Mouse (Mus musculus) cerebellum, adult (tissue): ENCODE results near the gene Ddx24.

Experiments used
- ATAC-seq: cut with Nextera tagmentation; 2 replicates; pipeline ENCODE4 v1.9.2; 2017; ENCODE audit warnings: mild to moderate bottlenecking, moderate library complexity, mixed read lengths; ENCODE audit not compliant: insufficient number of reproducible peaks, low FRiP score, low TSS enrichment

Gene Ddx24

GRCm38 (mm10) chr12:103391098-103391497, 34.5 kb downstream of the Ddx24 start:
- no peak for ATAC-seq

DNA sequence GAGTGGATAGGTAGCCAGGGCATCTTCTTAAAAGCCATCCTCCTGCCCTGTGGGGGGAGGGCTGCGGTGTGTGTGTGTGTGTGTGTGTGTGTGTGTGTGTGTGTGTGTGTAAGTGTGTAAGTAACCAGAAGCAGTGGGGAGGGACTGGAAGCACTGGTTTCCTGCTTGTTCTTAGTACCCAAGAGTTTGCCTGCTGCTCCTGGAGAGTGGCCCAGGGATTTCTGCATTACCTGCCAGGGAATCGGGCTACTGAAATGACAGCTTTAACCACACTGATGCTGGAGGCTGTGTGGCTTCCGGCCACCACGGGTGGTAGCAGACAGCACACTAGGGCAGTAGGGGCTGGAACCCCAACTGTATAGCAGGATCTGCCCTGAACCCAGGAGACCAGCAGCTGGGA, 35.6 kb downstream of the Ddx24 start:
- no peak for ATAC-seq

GRCm38 (mm10) chr12:103389348-103389727, 36.3 kb downstream of the Ddx24 start:
- ATAC-seq: no peak

- peak; percentile 96 for ATAC-seq
Measured at GRCm38 (mm10) chr12:103388505-103389347, 36.9 kb downstream of the Ddx24 start, which contains the start of gene Otub2. Gene Otub2, plus strand, starts transcription at chr12:103388682.

DNA sequence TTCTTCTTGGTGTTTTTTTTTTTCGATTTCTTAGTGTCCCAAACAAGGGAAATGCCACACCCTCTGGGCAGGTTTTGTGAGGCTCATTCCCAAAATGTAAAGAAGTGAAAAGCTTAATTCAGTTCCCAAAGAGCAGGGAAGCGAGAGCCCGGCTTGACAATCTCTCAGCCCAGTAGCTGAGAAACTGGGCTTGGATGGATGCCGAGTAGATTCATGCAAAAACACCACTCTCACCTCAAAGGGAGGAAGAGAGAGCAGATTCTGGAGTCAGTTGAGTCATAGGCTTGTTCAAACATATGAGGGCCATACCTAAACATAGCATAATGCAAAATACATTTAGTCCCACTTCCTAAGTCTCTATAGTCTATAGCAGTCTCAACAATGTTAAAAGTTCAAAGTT, 45.4 kb downstream of the Ddx24 start:
- no peak for ATAC-seq

DNA sequence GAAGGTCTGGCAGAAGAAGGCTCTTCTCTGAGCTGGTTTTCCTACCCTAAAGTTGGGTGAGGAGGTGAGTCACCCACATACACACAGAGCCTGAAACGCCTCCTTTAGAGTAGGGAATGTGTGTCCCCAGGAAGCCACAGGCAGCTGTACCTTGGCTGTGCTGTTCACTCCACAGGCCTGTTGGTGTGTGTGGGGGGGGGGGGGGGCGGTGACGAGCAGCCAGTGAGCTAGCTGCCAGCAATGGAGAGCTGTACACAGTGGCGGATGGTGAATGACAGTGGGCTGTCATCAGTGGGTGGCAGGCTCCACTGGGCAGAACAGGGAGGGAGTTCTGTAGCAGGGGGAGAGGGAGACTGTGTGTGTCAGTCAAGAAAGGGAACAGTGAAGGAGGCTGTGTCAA, 48.9 kb downstream of the Ddx24 start:
- ATAC-seq: no peak

GRCm38 (mm10) chr12:103376124-103376523, 49.5 kb downstream of the Ddx24 start:
- ATAC-seq: no peak

- no peak for ATAC-seq
Measured at GRCm38 (mm10) chr12:103373530-103374236, 51.9 kb downstream of the Ddx24 start.

DNA sequence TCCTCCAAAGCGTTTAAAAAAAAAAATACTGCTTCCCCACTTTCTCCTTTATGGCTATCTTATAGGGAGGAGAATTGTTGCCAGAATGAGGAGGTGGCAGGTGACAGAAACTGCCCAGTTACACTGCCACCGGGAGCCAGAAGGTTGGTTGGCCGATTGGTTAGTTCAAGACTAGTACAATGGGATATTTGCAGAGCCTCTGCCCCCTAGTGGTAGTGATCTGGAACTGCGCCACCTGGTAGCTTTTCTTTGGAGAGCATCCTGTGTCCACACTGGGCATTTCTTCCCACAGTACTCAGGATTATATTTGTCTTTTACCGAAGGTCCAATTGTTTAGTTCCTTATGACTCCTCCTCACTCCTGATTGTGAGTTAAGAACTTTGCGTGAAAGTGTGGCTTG, 53.9 kb downstream of the Ddx24 start:
- no peak for ATAC-seq

- no peak for ATAC-seq
Measured at GRCm38 (mm10) chr12:103370861-103371260, 54.8 kb downstream of the Ddx24 start.

DNA sequence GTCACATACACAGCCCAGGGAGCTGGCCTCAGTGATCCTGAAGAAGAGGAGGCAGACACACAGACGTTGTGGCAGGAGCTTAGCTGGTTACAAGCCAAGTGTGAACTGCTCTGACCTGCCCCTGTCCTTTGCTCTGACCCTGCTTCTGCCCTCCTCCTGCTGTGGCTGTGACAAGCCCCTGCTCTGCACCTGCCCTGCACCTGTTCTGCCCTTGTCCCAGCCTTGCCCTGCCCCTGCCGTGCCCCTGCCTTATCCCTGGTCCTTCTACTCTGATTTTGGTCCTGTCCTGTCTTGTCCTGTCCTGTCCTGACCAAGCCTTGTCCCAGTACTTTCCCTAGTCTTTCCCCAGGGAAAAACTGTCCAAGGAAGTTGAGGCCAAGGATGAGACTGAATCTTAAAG, 56.9 kb downstream of the Ddx24 start:
- ATAC-seq: no peak

GRCm38 (mm10) chr12:103368326-103368669, 57.3 kb downstream of the Ddx24 start:
- no peak for ATAC-seq

DNA sequence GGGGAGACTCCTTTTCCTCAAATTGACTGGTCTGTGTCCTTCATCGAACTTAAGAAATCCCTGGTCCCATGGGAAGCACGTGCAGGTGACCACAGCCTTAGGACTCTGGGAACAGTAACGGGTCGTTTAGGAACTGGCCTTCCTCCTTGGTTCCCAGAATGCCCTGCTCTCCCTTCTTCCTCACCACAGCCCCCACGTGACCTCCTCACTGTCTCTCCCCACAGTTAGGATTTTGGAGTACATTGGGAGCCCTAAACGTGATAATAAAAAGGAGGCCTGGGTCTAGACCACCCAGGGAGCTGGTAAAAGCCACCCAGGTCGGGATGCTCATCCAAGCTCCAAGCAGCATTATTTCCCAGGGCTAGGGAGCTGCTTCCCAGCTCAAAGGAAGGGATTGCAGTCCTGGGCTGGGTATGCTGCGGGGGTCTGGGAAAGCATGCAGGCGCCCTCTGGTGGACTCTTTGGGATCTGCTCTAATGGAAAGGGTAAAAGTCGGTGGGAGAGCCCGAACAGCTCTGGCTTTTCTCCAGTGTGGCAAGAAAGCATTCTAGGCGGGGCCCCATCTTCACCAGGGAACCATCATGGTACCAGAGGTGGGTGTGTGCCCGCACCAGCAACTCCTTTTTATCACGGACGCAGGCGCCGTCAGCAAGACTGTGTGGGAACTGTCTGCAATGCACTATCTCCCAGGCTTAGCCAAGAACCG, 57.9 kb downstream of the Ddx24 start:
- no peak for ATAC-seq

DNA sequence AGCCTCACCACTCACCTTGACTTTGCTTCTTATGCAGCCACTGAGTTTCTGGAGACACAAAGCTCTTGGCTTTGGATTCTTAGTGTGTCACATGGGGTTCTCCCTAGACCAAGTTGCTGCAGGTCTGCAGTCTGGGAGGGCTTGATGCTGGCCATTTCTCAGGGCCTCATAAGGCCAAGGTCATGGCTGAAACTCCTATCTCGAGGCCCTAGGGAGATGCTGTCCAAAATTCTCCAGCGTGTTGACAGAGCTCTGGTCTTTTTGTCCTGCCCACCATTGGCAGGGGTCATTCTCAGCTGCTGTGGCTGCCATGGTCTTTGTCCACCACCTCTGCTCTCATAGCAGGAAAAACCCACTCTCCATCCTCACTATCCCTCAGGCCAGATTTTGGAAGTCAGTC, 58.5 kb downstream of the Ddx24 start:
- ATAC-seq: no peak

DNA sequence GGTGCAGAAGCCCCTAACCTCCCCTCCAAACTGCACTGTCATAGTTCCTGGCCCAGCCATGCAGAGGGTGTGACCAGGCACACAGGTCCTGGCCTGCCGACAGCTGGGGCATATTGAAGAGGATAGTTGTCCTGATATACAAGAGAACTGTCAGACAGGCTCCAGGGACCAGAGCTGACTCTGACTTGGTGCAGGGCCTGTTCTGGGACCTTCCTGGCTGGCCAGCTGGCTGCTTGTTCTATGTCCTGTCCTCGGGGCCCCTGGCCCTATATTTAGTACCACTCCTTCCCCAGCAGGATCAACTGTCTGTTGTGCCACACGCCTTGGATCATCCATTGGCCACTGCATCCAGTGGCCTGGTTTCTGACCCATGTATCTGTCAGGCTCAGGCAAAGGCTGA, 63.3 kb downstream of the Ddx24 start:
- ATAC-seq: no peak

GRCm38 (mm10) chr12:103361539-103362307, 63.9 kb downstream of the Ddx24 start:
- no peak for ATAC-seq

GRCm38 (mm10) chr12:103360812-103361211, 64.8 kb downstream of the Ddx24 start:
- ATAC-seq: no peak

DNA sequence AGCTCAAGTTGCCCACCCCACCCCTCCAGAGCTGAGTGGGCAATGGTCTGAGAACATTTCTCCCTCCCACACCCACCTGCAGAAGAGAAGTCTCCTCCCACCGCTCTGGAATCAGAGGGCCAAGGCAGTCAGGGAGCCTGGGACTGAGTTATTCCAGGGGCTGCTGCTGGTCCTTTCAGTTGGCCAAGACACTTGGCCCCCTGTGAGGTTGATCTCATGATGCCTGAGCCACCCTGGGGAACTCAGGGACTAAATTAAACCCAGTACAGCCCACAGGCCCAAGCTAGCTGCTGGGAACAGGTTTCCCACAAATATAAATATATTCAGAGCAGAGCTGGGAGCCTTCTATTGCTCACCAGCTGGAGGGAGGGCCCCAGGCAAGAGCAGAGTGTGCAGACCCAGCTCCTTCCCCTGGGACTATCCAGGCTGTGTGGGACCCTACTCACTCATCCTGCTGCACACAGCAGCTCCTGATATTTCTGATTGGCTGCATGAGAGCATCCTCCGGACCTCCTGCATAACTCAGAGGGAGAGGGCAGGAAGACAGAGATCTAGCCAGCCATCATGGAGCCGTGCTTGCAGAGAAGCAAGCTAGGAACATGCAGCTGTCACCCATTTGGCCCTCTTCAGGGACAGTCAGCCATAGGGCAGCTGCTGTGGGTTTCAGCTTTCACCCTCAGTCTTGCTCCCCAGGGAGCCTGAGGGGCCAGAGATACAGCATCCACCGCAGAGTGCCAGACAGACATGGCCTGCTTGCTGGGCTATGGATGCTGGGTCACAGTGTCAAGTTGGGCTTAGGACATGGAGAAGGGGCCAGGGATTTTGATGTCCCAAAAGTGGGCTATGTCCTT, 66.5 kb downstream of the Ddx24 start:
- no peak for ATAC-seq

GRCm38 (mm10) chr12:103358216-103358615, 67.4 kb downstream of the Ddx24 start:
- ATAC-seq: no peak
